In the genomic region with DNA sequence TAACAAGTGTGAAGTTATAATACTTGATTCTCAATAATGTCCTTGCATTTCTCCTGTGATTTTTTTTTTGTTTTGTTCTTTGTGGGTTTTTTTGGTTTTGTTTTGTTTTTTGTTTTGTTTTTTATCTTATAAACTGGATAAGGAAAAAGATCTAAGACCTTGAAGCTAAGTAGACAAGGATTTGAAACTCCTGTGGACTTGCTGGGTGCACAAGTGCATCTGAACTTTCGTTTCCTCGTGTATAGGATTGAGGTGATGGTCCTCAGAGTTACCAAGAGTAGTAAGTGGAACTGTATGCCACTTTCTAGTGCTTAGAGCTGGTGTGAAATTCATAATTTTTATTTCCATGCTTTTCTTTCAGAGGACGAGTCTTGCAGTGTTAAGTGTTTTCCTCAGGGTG, we compare ENCODE assay signal across 22 mouse cellular contexts. TPM values are rescaled to one million over a fixed set of nuclear protein-coding genes. Genes with fewer than 3 reads are reported as not detected.
A peak's percentile ranks its signal among the peaks of the same experiment; 100 is the strongest.
DNase-seq lines count a peak whose midpoint lies in the region; ATAC-seq and TF ChIP-seq lines count a peak whose summit lies in the region.
"Had no signal": no experiment of that assay in that cellular context is flagged by ENCODE, and none has a peak within 500 bp of the region (broad histone marks: within the 10 kb centered on the region; RNA-seq: fewer than 3 reads in every experiment).

No protein-coding gene starts in this region.

- H3K4me3 ChIP-seq in liver, postnatal 0 days (ENCODE audit: low read depth, low read length): no peak overlapping the region
- no peak overlapping the region for H3K4me3 ChIP-seq in liver, embryonic 11.5 days (ENCODE audit: low read depth, low read length)
- no peak overlapping the region for H3K4me3 ChIP-seq in bone marrow, adult 2 months (replicated peaks; ENCODE audit: control insufficient read depth, low read depth, low read length)
- H3K4me3 ChIP-seq: embryonic facial prominence, embryonic 10.5 days; embryonic facial prominence, embryonic 12.5 days; forebrain, embryonic 13.5 days; forebrain, embryonic 15.5 days had no signal

- no peak for DNase-seq in liver, postnatal 0 days
- no peak for DNase-seq in liver, embryonic 11.5 days (ENCODE audit: low spot score)
- DNase-seq in A20 (ENCODE audit: low read depth, low spot score): peak; percentile 58
- DNase-seq in ovary, postnatal 14 days (ENCODE audit: low spot score): no peak
- no peak for DNase-seq in frontal cortex, postnatal 14 days (ENCODE audit: low spot score in 2 of 2)
- DNase-seq: adrenal gland, adult 8-10 months; adrenal gland, postnatal 14 days; adrenal gland, postnatal 36 days; cerebellum, adult 11-12 months; cerebellum, adult 2 months; cerebellum, adult 9-10 months; cerebellum, postnatal 10 days; cerebellum, postnatal 25 days; forebrain, postnatal 0 days had no signal

- WGBS in liver, postnatal 0 days (ENCODE audit: insufficient replicate concordance): 74% methylated on average over 3 of the region's 3 CpGs
- WGBS in liver, embryonic 11.5 days: 69% methylated on average over 3 of the region's 3 CpGs
- 49% methylated on average over 3 of the region's 3 CpGs for WGBS in bone marrow, adult 2 months

- no peak for TF ChIP-seq EP300 in liver, postnatal 0 days (IDR thresholded peaks at IDR 0.05; ENCODE audit: low read depth)

- no peaks in the 10 kb centered on the region for H3K9me3 ChIP-seq in liver, postnatal 0 days (ENCODE audit: low read length)
- H3K9me3 ChIP-seq in liver, embryonic 11.5 days (ENCODE audit: control insufficient read depth, low read length): no peaks in the 10 kb centered on the region
- H3K9me3 ChIP-seq: embryonic facial prominence, embryonic 10.5 days; embryonic facial prominence, embryonic 12.5 days; forebrain, embryonic 13.5 days; forebrain, embryonic 15.5 days; G1E had no signal

- no peak overlapping the region for H3K4me2 ChIP-seq in liver, postnatal 0 days (ENCODE audit: low read depth, low read length)
- no peak overlapping the region for H3K4me2 ChIP-seq in liver, embryonic 11.5 days
- H3K4me2 ChIP-seq: embryonic facial prominence, embryonic 12.5 days; forebrain, embryonic 13.5 days; forebrain, embryonic 15.5 days had no signal

- TF ChIP-seq CTCF in liver, postnatal 0 days (IDR thresholded peaks at IDR 0.05; ENCODE audit: low read depth): no peak
- no peak for TF ChIP-seq CTCF in bone marrow, adult 2 months (IDR thresholded peaks at IDR 0.05; ENCODE audit: control insufficient read depth, insufficient read depth, low read length)

- H3K27me3 ChIP-seq in liver, postnatal 0 days (ENCODE audit: insufficient read depth, low read length): no peaks in the 10 kb centered on the region
- no peaks in the 10 kb centered on the region for H3K27me3 ChIP-seq in liver, embryonic 11.5 days (replicated peaks; ENCODE audit: control insufficient read depth, insufficient read depth, low read length)
- H3K27me3 ChIP-seq: embryonic facial prominence, embryonic 12.5 days; forebrain, embryonic 13.5 days; forebrain, embryonic 15.5 days; Patski had no signal

- H3K4me1 ChIP-seq in liver, postnatal 0 days (ENCODE audit: insufficient read depth): peaks cover 41% of the 10 kb centered on the region
- H3K4me1 ChIP-seq in liver, embryonic 11.5 days (replicated peaks; ENCODE audit: control insufficient read depth, insufficient read depth, low read length): peaks cover 4% of the 10 kb centered on the region; the same call in 1 of the 2 replicates
- H3K4me1 ChIP-seq in bone marrow, adult 2 months (ENCODE audit: control insufficient read depth, insufficient read depth, low read length): peaks cover 12% of the 10 kb centered on the region

- H3K9ac ChIP-seq in liver, postnatal 0 days (replicated peaks): no peak overlapping the region
- no peak overlapping the region for H3K9ac ChIP-seq in liver, embryonic 11.5 days (ENCODE audit: low read depth, low read length)
- H3K9ac ChIP-seq: embryonic facial prominence, embryonic 12.5 days; forebrain, embryonic 13.5 days; forebrain, embryonic 15.5 days; forebrain, postnatal 0 days had no signal

- TF ChIP-seq POLR2A in bone marrow, adult 2 months (IDR thresholded peaks at IDR 0.05; ENCODE audit: borderline replicate concordance, control insufficient read depth, low read depth, low read length): no peak

- peak overlapping the region; percentile 48; the same call in 1 of the 2 replicates for H3K27ac ChIP-seq in liver, postnatal 0 days (ENCODE audit: low read depth)
- no peak overlapping the region for H3K27ac ChIP-seq in liver, embryonic 11.5 days (ENCODE audit: low read depth, low read length)
- H3K27ac ChIP-seq in bone marrow, adult 2 months (ENCODE audit: control insufficient read depth, insufficient read depth, low read depth, low read length, poor library complexity): peak overlapping the region; percentile 81; the same call in 1 of the 2 replicates
- H3K27ac ChIP-seq: embryonic facial prominence, embryonic 10.5 days; embryonic facial prominence, embryonic 12.5 days; forebrain, embryonic 13.5 days; forebrain, embryonic 15.5 days had no signal

- peaks cover 20% of the 10 kb centered on the region; the same call in 1 of the 2 replicates for H3K36me3 ChIP-seq in liver, postnatal 0 days (replicated peaks; ENCODE audit: insufficient read depth, low read length)
- H3K36me3 ChIP-seq in liver, embryonic 11.5 days (ENCODE audit: control insufficient read depth, insufficient read depth, low read length): peaks cover 1% of the 10 kb centered on the region; the same call in 1 of the 2 replicates

- ATAC-seq in liver, postnatal 0 days: no peak
- no peak for ATAC-seq in liver, embryonic 11.5 days (replicated peaks; ENCODE audit: low FRiP score)
- ATAC-seq: activated CD4-positive, CD25-positive, alpha-beta regulatory T cell, adult 4 months; forebrain, embryonic 13.5 days; forebrain, embryonic 15.5 days; forebrain, postnatal 0 days; Patski had no signal

RNA-seq across cellular contexts. Expression of gene Tmem138, which starts 2.9 kb away (rescaled TPM):
- polyA plus RNA-seq in liver, postnatal 0 days (2015; fragmentation: Nextera tagmentation; extraction: Ambion mirVana): 8.2 and 8.4 TPM in 2 replicates
- polyA plus RNA-seq in liver, embryonic 11.5 days (2014; fragmentation: Nextera tagmentation; extraction: Ambion mirVana): 32.6 and 33.3 TPM in 2 replicates
- polyA plus RNA-seq in bone marrow, adult 2 months (2011; ENCODE audit: insufficient read depth, insufficient read length, low replicate concordance, missing spikeins): 7.2 and 16.5 TPM in 2 replicates

RNA-seq across cellular contexts. Expression of gene Cyb561a3, which starts 3.1 kb away (rescaled TPM):
- 18.5 and 19.0 TPM in 2 replicates for polyA plus RNA-seq in liver, postnatal 0 days (2015; fragmentation: Nextera tagmentation; extraction: Ambion mirVana)
- polyA plus RNA-seq in liver, embryonic 11.5 days (2014; fragmentation: Nextera tagmentation; extraction: Ambion mirVana): 14.9 and 18.5 TPM in 2 replicates
- 17.7 and 34.4 TPM in 2 replicates for polyA plus RNA-seq in bone marrow, adult 2 months (2011; ENCODE audit: insufficient read depth, insufficient read length, low replicate concordance, missing spikeins)

RNA-seq across cellular contexts. Expression of gene Tmem216, which starts 24.1 kb away (rescaled TPM):
- 11.7 and 13.0 TPM in 2 replicates for polyA plus RNA-seq in liver, postnatal 0 days (2015; fragmentation: Nextera tagmentation; extraction: Ambion mirVana)
- 33.7 and 35.9 TPM in 2 replicates for polyA plus RNA-seq in liver, embryonic 11.5 days (2014; fragmentation: Nextera tagmentation; extraction: Ambion mirVana)
- polyA plus RNA-seq in bone marrow, adult 2 months (2011; ENCODE audit: insufficient read depth, insufficient read length, low replicate concordance, missing spikeins): 18.5 and 25.1 TPM in 2 replicates

RNA-seq across cellular contexts. Expression of gene Ddb1, which starts 25.0 kb away (rescaled TPM):
- polyA plus RNA-seq in liver, postnatal 0 days (2015; fragmentation: Nextera tagmentation; extraction: Ambion mirVana): 68.7 and 81.3 TPM in 2 replicates
- 311 and 347 TPM in 2 replicates for polyA plus RNA-seq in liver, embryonic 11.5 days (2014; fragmentation: Nextera tagmentation; extraction: Ambion mirVana)
- polyA plus RNA-seq in bone marrow, adult 2 months (2011; ENCODE audit: insufficient read depth, insufficient read length, low replicate concordance, missing spikeins): 59.3 and 107 TPM in 2 replicates

RNA-seq across cellular contexts. Expression of gene Tkfc, which starts 25.4 kb away (rescaled TPM):
- 82.1 and 133 TPM in 2 replicates for polyA plus RNA-seq in liver, postnatal 0 days (2015; fragmentation: Nextera tagmentation; extraction: Ambion mirVana)
- polyA plus RNA-seq in liver, embryonic 11.5 days (2014; fragmentation: Nextera tagmentation; extraction: Ambion mirVana): 16.1 and 16.2 TPM in 2 replicates
- polyA plus RNA-seq in bone marrow, adult 2 months (2011; ENCODE audit: insufficient read depth, insufficient read length, low replicate concordance, missing spikeins): 3.7 and 5.3 TPM in 2 replicates
